Mouse (Mus musculus): ENCODE measurements at regions not wholly inside any gene's neighbourhood (a gene's known extent, or its start where the extent isn't known, plus 50 kb on each side); places are given as distances from the start of the nearest gene placed in this dataset.

GRCm38 (mm10) chr3:144255596-144256550 lies 50.9 kb upstream of the Lmo4 start:
- 88% methylated on average over 12 of the region's 12 CpGs for WGBS
- H3K27me3 ChIP-seq (ENCODE audit: control insufficient read depth, insufficient read depth, low read length), result no peaks in the 10 kb centered on the region
- no peak overlapping the region for H3K4me3 ChIP-seq (ENCODE audit: low read depth, low read length)
- H3K4me1 ChIP-seq (replicated peaks; ENCODE audit: control insufficient read depth, insufficient read depth, low read length), result no peaks in the 10 kb centered on the region
- ATAC-seq (replicated peaks; ENCODE audit: low FRiP score), result no peak
- H3K9ac ChIP-seq (ENCODE audit: low read length), result no peak overlapping the region
- no peak overlapping the region for H3K27ac ChIP-seq (ENCODE audit: low read depth, low read length)
- H3K9me3 ChIP-seq (ENCODE audit: control insufficient read depth, low read length), result no peaks in the 10 kb centered on the region
- H3K36me3 ChIP-seq (ENCODE audit: control insufficient read depth, insufficient read depth, low read length), result no peaks in the 10 kb centered on the region
- no peak for DNase-seq (ENCODE audit: low spot score)
- H3K4me2 ChIP-seq (ENCODE audit: low read depth, low read length, severe bottlenecking), result no peak overlapping the region

Measured in forebrain, embryonic 11.5 days (tissue).